Mouse (Mus musculus) stomach, embryonic 16.5 days (tissue): ENCODE data around the gene Rock2. TPM values are rescaled to one million over a fixed set of nuclear protein-coding genes. Genes with fewer than 3 reads are reported as not detected.

Source experiments
- ATAC-seq: fragments of 200-750 bp; cut with Nextera tagmentation; 2 replicates; pipeline ENCODE4 v1.8.0; 2017; ENCODE audit warnings: moderate number of reproducible peaks, moderate TSS enrichment; ENCODE audit not compliant: insufficient read depth, low FRiP score
- H3K27ac ChIP-seq: fragments of 300-500 bp; sonication (generic); 2 replicates; pipeline ENCODE4 v1.5.1; 2014; ENCODE audit warnings: low read length
- H3K27me3 ChIP-seq: fragments of 300-500 bp; sonication (generic); 2 replicates; pipeline ENCODE4 v1.6.1; 2014; ENCODE audit warnings: low read length, control low read depth, mixed read lengths; ENCODE audit not compliant: control insufficient read depth, insufficient read depth
- H3K36me3 ChIP-seq: fragments of 300-500 bp; sonication (generic); 2 replicates; pipeline ENCODE4 v1.6.1; 2014; ENCODE audit warnings: low read length; ENCODE audit not compliant: control insufficient read depth, insufficient read depth
- H3K4me1 ChIP-seq: fragments of 300-500 bp; sonication (generic); 2 replicates; pipeline ENCODE4 v1.6.1; 2014; ENCODE audit warnings: low read length, control low read depth, mixed read lengths; ENCODE audit not compliant: control insufficient read depth, insufficient read depth
- H3K4me2 ChIP-seq: fragments of 300-500 bp; sonication (generic); 2 replicates; pipeline ENCODE4 v1.6.1; 2014; ENCODE audit warnings: low read depth, low read length, mixed read lengths
- H3K4me3 ChIP-seq: fragments of 300-500 bp; sonication (generic); replicated peaks from 2 replicates; pipeline ENCODE4 v1.5.1; 2014; ENCODE audit warnings: mild to moderate bottlenecking, low read length
- H3K9ac ChIP-seq: fragments of 300-500 bp; sonication (generic); 2 replicates; pipeline ENCODE4 v1.6.1; 2014; ENCODE audit warnings: low read length
- H3K9me3 ChIP-seq: fragments of 300-500 bp; sonication (generic); replicated peaks from 2 replicates; pipeline ENCODE4 v1.6.1; 2016; ENCODE audit warnings: low read length, control low read depth; ENCODE audit not compliant: control insufficient read depth
- WGBS: fragments of 180-500 bp; shearing (Covaris S2); extraction: QIAGEN DNeasy Blood & Tissue Kit; methylation state at CpG from one replicate; pipeline ENCODE4 v1.1.7; 2014; 5-methylcytosine and 5-hydroxymethylcytosine counted together
- polyA plus RNA-seq: library from polyadenylated mRNA; unstranded; fragments of >200 nt; fragmentation: Nextera tagmentation; extraction: Ambion mirVana; gene quantifications from 2 replicates; pipeline ENCODE4 v1.2.1, GENCODE M21; 2015

Gene Rock2
- polyA plus RNA-seq, 1 experiment from 2014 or later: 16.5 TPM

GRCm38 (mm10) chr12:16858081-16858480, 36.6 kb upstream of the Rock2 start:
- no peak overlapping the region for H3K9ac ChIP-seq
- no peak for ATAC-seq
- no peaks in the 10 kb centered on the region for H3K36me3 ChIP-seq
- H3K4me1 ChIP-seq: peaks cover 6% of the 10 kb centered on the region
- H3K4me2 ChIP-seq: no peak overlapping the region
- no peak overlapping the region for H3K27ac ChIP-seq
- whole genome bisulfite sequencing: 51% methylated on average over 4 of the region's 4 CpGs
- no peak overlapping the region for H3K4me3 ChIP-seq
- H3K9me3 ChIP-seq: no peaks in the 10 kb centered on the region
- no peaks in the 10 kb centered on the region for H3K27me3 ChIP-seq

DNA sequence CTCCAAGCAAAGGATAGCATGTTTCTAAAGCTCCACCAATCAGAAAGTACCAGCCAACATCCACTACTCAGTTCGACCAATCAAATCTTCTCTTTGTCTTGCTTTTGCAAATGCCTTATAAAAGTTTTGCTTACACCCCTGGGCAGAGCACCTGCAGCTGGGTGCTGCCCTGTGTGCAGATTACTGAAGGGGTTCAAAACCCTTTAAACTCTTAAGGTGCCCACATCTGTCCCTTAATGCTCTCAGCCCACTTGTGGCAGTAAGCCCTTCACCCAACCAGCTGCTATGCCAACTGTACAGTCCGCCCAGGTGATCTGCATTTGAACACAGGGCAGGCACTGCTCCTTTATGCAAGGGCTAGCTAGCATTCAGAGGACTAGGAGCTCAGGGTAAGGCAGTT, 34.9 kb upstream of the Rock2 start:
- H3K36me3 ChIP-seq: no peaks in the 10 kb centered on the region
- no peak overlapping the region for H3K4me2 ChIP-seq
- no peaks in the 10 kb centered on the region; the same call in 1 of the 2 replicates for H3K4me1 ChIP-seq
- no peak overlapping the region for H3K27ac ChIP-seq
- H3K4me3 ChIP-seq: no peak overlapping the region
- no peak overlapping the region for H3K9ac ChIP-seq
- no peaks in the 10 kb centered on the region for H3K27me3 ChIP-seq
- WGBS: 85% methylated on average over 2 of the region's 2 CpGs
- H3K9me3 ChIP-seq: no peaks in the 10 kb centered on the region
- 0 out of 2 replicates have a peak, but pooled peaks have one; percentile 29 for ATAC-seq

DNA sequence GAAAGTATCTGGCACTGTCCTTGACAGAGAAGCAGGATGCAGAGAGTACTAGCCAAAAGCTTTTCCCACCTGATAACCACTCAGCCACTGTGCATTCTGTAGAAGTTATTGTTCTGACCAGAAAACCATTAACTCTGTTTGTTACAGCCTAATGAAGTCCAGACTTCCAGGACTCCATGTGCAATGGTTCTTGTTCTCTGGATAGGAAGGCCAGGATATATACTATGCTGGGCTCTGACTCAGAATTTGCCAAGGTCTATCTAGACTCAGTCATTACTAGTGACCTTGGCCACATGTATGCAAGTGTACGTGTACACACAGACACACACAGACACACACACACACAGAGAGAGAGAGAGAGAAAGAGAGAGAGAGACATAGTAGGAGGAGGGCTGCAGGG, 34.2 kb upstream of the Rock2 start:
- H3K27me3 ChIP-seq: no peaks in the 10 kb centered on the region
- H3K4me2 ChIP-seq: no peak overlapping the region
- H3K9me3 ChIP-seq: no peaks in the 10 kb centered on the region
- WGBS: 48% methylated on average over 1 of the region's 1 CpGs
- no peaks in the 10 kb centered on the region; the same call in 1 of the 2 replicates for H3K4me1 ChIP-seq
- peak overlapping the region; percentile 60 for H3K27ac ChIP-seq
- H3K9ac ChIP-seq: no peak overlapping the region
- 0 out of 2 replicates have a peak, but pooled peaks have one; percentile 35 for ATAC-seq
- H3K36me3 ChIP-seq: no peaks in the 10 kb centered on the region
- H3K4me3 ChIP-seq: no peak overlapping the region

DNA sequence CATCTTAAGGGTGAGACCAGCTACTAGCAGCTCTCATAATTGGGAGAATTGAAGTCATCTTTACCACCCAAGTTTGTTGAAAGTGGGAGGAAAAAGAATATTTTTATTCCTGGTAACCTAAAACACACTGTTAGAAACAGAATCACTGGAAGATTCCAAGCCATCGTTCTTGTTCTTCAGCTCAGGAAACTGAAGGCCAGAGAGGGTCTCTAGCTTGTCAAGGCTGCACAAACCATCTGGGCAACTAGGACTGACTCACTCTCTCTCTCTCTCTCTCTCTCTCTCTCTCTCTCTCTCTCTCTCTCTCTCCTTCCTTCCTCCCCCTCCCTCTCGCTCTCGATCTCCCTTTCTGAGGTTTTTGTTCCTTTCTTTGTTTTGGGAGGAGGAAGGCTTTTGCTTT, 33.7 kb upstream of the Rock2 start:
- peak overlapping the region; percentile 60 for H3K27ac ChIP-seq
- no peaks in the 10 kb centered on the region for H3K27me3 ChIP-seq
- H3K4me2 ChIP-seq: no peak overlapping the region
- H3K36me3 ChIP-seq: no peaks in the 10 kb centered on the region
- H3K4me3 ChIP-seq: no peak overlapping the region
- H3K4me1 ChIP-seq: no peaks in the 10 kb centered on the region; the same call in 1 of the 2 replicates
- no peak for ATAC-seq
- H3K9me3 ChIP-seq: no peaks in the 10 kb centered on the region
- WGBS: 34% methylated on average over 3 of the region's 3 CpGs
- no peak overlapping the region for H3K9ac ChIP-seq

DNA sequence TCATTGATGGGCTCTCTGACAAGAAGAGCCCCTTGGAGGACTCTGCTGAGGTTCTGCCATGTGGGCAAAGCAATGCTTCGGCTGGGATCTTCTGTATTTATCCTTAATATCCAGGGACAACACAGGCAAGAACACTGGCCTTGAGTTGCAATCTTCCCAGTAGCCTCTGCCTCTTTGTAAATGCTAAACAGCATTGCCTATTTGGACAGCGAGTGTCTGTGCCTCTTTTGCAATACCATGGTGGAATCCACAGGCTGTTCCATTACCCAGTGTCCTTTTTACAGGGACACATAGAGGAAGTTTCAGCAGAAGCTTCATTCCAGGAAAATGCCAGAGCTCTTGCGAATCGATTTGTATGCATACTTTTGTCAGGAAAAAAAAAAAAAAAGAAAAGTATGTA, 30.2 kb upstream of the Rock2 start:
- no peak overlapping the region for H3K9ac ChIP-seq
- no peaks in the 10 kb centered on the region for H3K9me3 ChIP-seq
- no peaks in the 10 kb centered on the region for H3K36me3 ChIP-seq
- whole genome bisulfite sequencing: 70% methylated on average over 4 of the region's 4 CpGs
- no peaks in the 10 kb centered on the region for H3K27me3 ChIP-seq
- H3K4me2 ChIP-seq: no peak overlapping the region
- no peak for ATAC-seq
- no peak overlapping the region for H3K4me3 ChIP-seq
- H3K4me1 ChIP-seq: peaks cover 16% of the 10 kb centered on the region
- H3K27ac ChIP-seq: no peak overlapping the region

- Histone ChIP-seq H3K27me3 (no peaks in the 10 kb centered on the region), H3K27ac (no peak overlapping the region), H3K4me3 (no peak overlapping the region), H3K4me1 (peaks cover 29% of the 10 kb centered on the region), H3K9ac (no peak overlapping the region), H3K4me2 (no peak overlapping the region), H3K36me3 (no peaks in the 10 kb centered on the region), H3K9me3 (no peaks in the 10 kb centered on the region)
- WGBS: 28% methylated on average over 3 of the region's 3 CpGs
- ATAC-seq: no peak
Measured at GRCm38 (mm10) chr12:16865871-16866270, 28.8 kb upstream of the Rock2 start.

GRCm38 (mm10) chr12:16866460-16866859, 28.2 kb upstream of the Rock2 start:
- no peaks in the 10 kb centered on the region for H3K27me3 ChIP-seq
- no peaks in the 10 kb centered on the region for H3K36me3 ChIP-seq
- peaks cover 32% of the 10 kb centered on the region for H3K4me1 ChIP-seq
- no peak overlapping the region for H3K9ac ChIP-seq
- no peak overlapping the region for H3K4me3 ChIP-seq
- no peak overlapping the region for H3K4me2 ChIP-seq
- ATAC-seq: no peak
- WGBS: 7% methylated on average over 3 of the region's 3 CpGs
- peaks cover 4% of the 10 kb centered on the region; the same call in 1 of the 2 replicates for H3K9me3 ChIP-seq
- H3K27ac ChIP-seq: peak overlapping the region; percentile 15; the same call in 1 of the 2 replicates

- H3K27me3 ChIP-seq: no peaks in the 10 kb centered on the region
- H3K4me1 ChIP-seq: peaks cover 37% of the 10 kb centered on the region
- 59% methylated on average over 7 of the region's 7 CpGs for WGBS
- ATAC-seq: no peak
- H3K9ac ChIP-seq: no peak overlapping the region
- H3K9me3 ChIP-seq: peaks cover 4% of the 10 kb centered on the region; the same call in 1 of the 2 replicates
- no peak overlapping the region for H3K27ac ChIP-seq
- no peaks in the 10 kb centered on the region for H3K36me3 ChIP-seq
- no peak overlapping the region for H3K4me3 ChIP-seq
- H3K4me2 ChIP-seq: no peak overlapping the region
Measured at GRCm38 (mm10) chr12:16867306-16867705, 27.4 kb upstream of the Rock2 start.

GRCm38 (mm10) chr12:16868618-16869017, 26.1 kb upstream of the Rock2 start:
- no peak for ATAC-seq
- 79% methylated on average over 6 of the region's 6 CpGs for WGBS
- no peak overlapping the region for H3K27ac ChIP-seq
- no peak overlapping the region for H3K4me2 ChIP-seq
- peaks cover 4% of the 10 kb centered on the region; the same call in 1 of the 2 replicates for H3K9me3 ChIP-seq
- H3K36me3 ChIP-seq: no peaks in the 10 kb centered on the region
- no peaks in the 10 kb centered on the region for H3K27me3 ChIP-seq
- peaks cover 46% of the 10 kb centered on the region for H3K4me1 ChIP-seq
- H3K9ac ChIP-seq: no peak overlapping the region
- no peak overlapping the region for H3K4me3 ChIP-seq
